Mouse (Mus musculus) lung, embryonic 14.5 days (tissue): Measurements from ENCODE around the gene Sys1. TPM values are rescaled to one million over a fixed set of nuclear protein-coding genes. Genes with fewer than 3 reads are reported as not detected.
A peak's percentile ranks its signal among the peaks of the same experiment; 100 is the strongest.

Experiments used
- ATAC-seq: fragments of 200-750 bp; cut with Nextera tagmentation; 2 replicates; pipeline ENCODE4 v1.8.0; 2017; ENCODE audit warnings: mild to moderate bottlenecking, moderate TSS enrichment, moderate library complexity; ENCODE audit not compliant: insufficient read depth
- DNase-seq: peaks from one replicate; pipeline ENCODE4 v3.0.0-alpha.2; 2015
- H3K27ac ChIP-seq: fragments of 300-500 bp; sonication (generic); 2 replicates; pipeline ENCODE4 v1.5.1; 2014; ENCODE audit warnings: low read depth, mild to moderate bottlenecking, moderate library complexity
- H3K27me3 ChIP-seq: fragments of 300-500 bp; sonication (generic); 2 replicates; pipeline ENCODE4 v1.6.1; 2014; ENCODE audit warnings: low read length, control low read depth; ENCODE audit not compliant: insufficient read depth
- H3K36me3 ChIP-seq: fragments of 300-500 bp; sonication (generic); 2 replicates; pipeline ENCODE4 v1.6.1; 2014; ENCODE audit warnings: control low read depth; ENCODE audit not compliant: insufficient read depth
- H3K4me1 ChIP-seq: fragments of 300-500 bp; sonication (generic); 2 replicates; pipeline ENCODE4 v1.6.1; 2014; ENCODE audit warnings: antibody characterized with exemption, control low read depth; ENCODE audit not compliant: insufficient read depth
- H3K4me2 ChIP-seq: fragments of 300-500 bp; sonication (generic); 2 replicates; pipeline ENCODE4 v1.6.1; 2014; ENCODE audit warnings: mild to moderate bottlenecking
- H3K4me3 ChIP-seq: fragments of 300-500 bp; sonication (generic); 2 replicates; pipeline ENCODE4 v1.5.1; 2014; ENCODE audit warnings: low read depth, low read length
- H3K9ac ChIP-seq: fragments of 300-500 bp; sonication (generic); 2 replicates; pipeline ENCODE4 v1.6.1; 2014
- H3K9me3 ChIP-seq: fragments of 300-500 bp; sonication (generic); 2 replicates; pipeline ENCODE4 v1.6.1; 2016; ENCODE audit warnings: low read depth, low read length, control low read depth
- CTCF ChIP-seq: IDR thresholded peaks from 2 replicates; pipeline ENCODE4 v1.5.1; 2016; ENCODE audit warnings: antibody characterized with exemption, low read depth
- WGBS: fragments of 180-500 bp; shearing (Covaris S2); extraction: QIAGEN DNeasy Blood & Tissue Kit; methylation state at CpG from one replicate; pipeline ENCODE4 v1.1.7; 2014; 5-methylcytosine and 5-hydroxymethylcytosine counted together
- polyA plus RNA-seq: library from polyadenylated mRNA; unstranded; fragments of >200 nt; fragmentation: Nextera tagmentation; extraction: Ambion mirVana; gene quantifications from 2 replicates; pipeline ENCODE4 v1.2.1, GENCODE M21; 2014

The Sys1 gene
- polyA plus RNA-seq, 1 experiment from 2014 or later: 68.7 TPM

DNA sequence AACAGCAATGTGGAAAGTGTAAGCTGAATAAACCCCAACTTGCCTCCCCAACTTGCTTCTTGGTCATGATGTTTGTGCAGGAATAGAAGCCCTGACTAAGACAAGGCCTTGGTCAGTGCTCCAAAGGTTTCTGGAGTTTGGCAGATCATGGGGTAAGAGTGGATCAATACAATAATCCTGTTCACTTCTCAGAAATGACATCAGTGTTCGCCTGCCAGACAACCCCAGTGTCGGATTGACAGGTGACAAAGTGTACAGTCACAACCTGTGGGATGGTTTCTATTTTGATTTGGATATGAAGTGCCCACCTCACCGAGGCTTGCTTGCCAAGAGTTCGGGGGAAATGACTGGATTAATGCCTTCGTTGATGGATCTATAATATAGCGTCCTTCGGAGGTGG is 35.5 kb upstream of the Sys1 start:
- 83% methylated on average over 7 of the region's 7 CpGs for WGBS
- H3K27me3 ChIP-seq: no peaks in the 10 kb centered on the region
- DNase-seq: no peak
- TF ChIP-seq CTCF: no peak
- peaks cover 26% of the 10 kb centered on the region for H3K36me3 ChIP-seq
- no peak overlapping the region for H3K4me2 ChIP-seq
- H3K9me3 ChIP-seq: no peaks in the 10 kb centered on the region
- ATAC-seq: no peak
- H3K4me1 ChIP-seq: no peaks in the 10 kb centered on the region
- H3K9ac ChIP-seq: no peak overlapping the region
- H3K4me3 ChIP-seq: no peak overlapping the region
- H3K27ac ChIP-seq: no peak overlapping the region

DNA sequence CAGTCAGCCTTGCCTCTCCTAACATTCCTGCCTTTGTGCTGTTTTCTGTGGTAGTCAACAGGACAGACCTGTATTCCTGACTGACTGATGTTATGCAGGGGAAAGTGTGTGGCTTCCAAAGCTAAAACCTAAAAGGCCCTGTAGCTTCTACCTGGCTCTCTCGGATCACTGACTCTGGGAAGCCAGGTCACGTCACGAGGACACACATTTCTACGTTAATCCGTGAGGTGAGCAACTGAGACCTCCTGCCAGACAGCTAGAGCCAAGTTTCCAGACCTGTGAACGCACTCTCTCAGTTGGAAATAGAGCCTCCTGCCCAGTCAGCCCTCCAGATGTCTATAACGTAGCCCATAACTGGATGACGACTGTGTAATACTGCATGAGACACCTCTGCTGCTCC is 34.8 kb upstream of the Sys1 start:
- no peak overlapping the region for H3K4me2 ChIP-seq
- H3K9ac ChIP-seq: no peak overlapping the region
- no peak for TF ChIP-seq CTCF
- no peak overlapping the region for H3K4me3 ChIP-seq
- ATAC-seq (no peak), DNase-seq (no peak)
- 87% methylated on average over 8 of the region's 8 CpGs for WGBS
- no peaks in the 10 kb centered on the region for H3K4me1 ChIP-seq
- H3K27me3 ChIP-seq: no peaks in the 10 kb centered on the region
- no peaks in the 10 kb centered on the region for H3K9me3 ChIP-seq
- H3K27ac ChIP-seq: no peak overlapping the region
- H3K36me3 ChIP-seq: peaks cover 28% of the 10 kb centered on the region

DNA sequence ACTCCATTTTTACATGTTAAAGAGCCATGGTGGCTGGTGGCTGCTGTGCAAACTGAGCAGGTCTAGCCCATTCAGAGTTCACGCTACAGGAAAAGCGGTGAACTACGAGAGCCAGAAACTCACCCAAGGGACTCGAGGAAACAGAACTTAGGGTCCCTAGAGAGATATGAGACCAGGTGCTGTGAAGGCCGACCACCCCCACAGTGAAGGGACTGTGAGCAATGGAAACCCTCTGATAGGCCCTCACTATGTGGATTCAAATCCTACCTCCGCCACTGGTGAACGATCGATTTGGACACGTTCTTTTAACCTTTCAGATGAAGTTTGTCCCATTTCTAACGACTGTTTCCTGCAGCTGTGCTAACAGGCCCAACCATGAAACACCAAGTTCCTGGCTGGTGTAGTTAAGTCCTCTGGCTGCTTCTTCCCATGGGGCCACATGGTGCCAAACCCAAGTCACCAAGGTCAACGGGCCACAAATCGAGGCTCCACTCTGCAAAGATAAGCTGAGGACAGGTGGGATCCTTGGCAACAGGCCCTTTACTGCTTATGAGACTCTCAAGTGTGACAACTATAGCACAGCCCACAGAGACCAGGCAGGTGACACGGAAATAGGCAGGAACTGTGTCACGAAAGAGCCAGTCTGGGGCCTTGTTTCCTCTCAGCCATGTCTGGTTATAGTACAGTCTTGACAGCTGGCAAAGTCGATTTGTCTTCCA is 33.9 kb upstream of the Sys1 start:
- Histone ChIP-seq H3K9ac (no peak overlapping the region), H3K9me3 (no peaks in the 10 kb centered on the region), H3K4me1 (no peaks in the 10 kb centered on the region), H3K4me3 (no peak overlapping the region), H3K27me3 (no peaks in the 10 kb centered on the region), H3K27ac (no peak overlapping the region), H3K4me2 (no peak overlapping the region), H3K36me3 (peaks cover 35% of the 10 kb centered on the region)
- no peak for TF ChIP-seq CTCF
- WGBS: 83% methylated on average over 15 of the region's 15 CpGs
- no peak for ATAC-seq
- no peak for DNase-seq

DNA sequence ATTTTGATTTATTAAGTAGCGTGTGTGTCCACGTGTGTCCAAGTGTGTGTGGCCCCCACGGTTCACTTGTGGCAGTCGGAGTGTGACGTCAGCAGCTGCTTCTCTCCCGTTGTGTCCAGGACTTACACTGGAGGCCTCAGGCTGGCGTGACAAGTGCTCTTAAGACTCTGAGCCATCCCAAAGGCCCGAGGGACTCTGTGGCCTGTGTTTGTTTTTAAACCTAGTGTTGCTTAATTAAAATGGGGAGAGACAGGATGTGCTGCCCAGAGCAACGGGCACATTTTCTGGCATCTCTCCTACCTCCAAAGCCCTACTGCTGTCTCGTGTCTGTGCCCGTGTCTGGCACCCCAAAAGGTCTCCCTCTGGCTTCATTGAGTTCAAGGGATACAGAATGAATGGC is 33.3 kb upstream of the Sys1 start:
- no peak overlapping the region for H3K9ac ChIP-seq
- no peak overlapping the region for H3K4me3 ChIP-seq
- H3K36me3 ChIP-seq: peaks cover 41% of the 10 kb centered on the region
- no peak for DNase-seq
- 77% methylated on average over 11 of the region's 11 CpGs for WGBS
- no peak overlapping the region for H3K27ac ChIP-seq
- TF ChIP-seq CTCF: no peak
- no peaks in the 10 kb centered on the region for H3K27me3 ChIP-seq
- no peaks in the 10 kb centered on the region for H3K4me1 ChIP-seq
- H3K9me3 ChIP-seq: no peaks in the 10 kb centered on the region
- no peak overlapping the region for H3K4me2 ChIP-seq
- no peak for ATAC-seq

DNA sequence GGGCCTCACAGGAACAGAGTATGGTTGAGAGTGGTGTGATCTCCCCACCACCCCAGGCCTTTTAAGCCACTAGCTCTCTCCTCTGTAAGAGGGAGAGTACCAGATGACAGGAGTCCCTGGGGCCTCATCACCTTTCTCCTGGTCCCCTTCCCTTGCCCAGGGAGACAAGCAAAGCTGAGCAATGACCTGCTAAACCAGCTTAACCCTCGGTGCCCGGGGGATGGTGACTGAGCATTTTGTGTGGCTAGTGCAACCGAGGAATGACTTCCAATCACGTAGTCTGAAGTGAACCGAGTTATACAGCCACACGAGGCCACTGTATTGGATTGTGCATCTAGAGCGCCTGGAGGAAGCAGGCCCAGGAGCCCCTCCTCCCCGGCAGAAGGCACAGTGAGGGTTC is 32.4 kb upstream of the Sys1 start:
- Histone ChIP-seq H3K36me3 (peaks cover 51% of the 10 kb centered on the region), H3K4me1 (no peaks in the 10 kb centered on the region), H3K27me3 (no peaks in the 10 kb centered on the region), H3K4me3 (no peak overlapping the region), H3K9ac (no peak overlapping the region), H3K9me3 (no peaks in the 10 kb centered on the region), H3K27ac (no peak overlapping the region), H3K4me2 (no peak overlapping the region)
- 82% methylated on average over 8 of the region's 8 CpGs for WGBS
- no peak for TF ChIP-seq CTCF
- DNase-seq (no peak), ATAC-seq (no peak)

DNA sequence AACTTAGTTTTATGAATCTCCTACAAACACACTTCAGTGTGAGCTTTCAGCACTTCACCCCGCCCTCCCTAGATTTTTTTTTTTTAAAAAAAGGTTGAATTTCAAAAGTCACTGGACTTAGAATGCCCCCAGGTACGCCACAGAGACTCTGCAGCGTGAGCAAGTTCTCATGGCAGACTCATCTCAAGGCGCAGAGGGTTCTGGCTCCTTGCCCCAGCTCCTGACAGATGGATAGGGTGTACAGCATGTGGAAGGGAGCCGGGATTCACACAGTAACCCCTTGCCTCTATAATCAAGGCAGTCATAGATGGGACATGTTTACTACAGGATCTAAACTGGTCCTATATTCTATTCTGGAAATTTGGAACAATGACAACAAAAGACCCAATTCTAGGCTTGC is 31.4 kb upstream of the Sys1 start:
- TF ChIP-seq CTCF: no peak
- peaks cover 2% of the 10 kb centered on the region; the same call in 1 of the 2 replicates for H3K4me1 ChIP-seq
- peaks cover 51% of the 10 kb centered on the region for H3K36me3 ChIP-seq

DNA sequence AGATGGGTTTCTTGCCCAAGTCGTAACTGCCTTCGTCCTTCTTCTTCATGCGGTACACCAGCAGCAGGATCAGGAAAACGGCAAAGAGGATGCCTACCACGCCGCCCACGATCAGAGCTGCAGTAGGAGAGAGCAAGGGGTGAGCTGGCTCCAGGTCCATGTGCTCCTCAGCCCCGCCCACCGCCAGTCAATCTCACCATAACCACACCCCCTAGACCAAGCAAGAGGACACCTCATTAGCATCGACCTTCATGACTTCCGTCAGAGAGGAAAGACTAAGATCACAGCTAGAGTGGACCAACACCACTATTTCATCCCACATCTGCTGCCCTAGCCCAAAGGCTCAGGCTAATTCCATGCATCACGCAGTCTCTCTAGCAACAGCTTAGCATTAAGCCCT is 30.6 kb upstream of the Sys1 start:
- TF ChIP-seq CTCF: no peak
- ATAC-seq (peak; percentile 53; the same call in 1 of the 2 replicates), DNase-seq (no peak)
- H3K4me2 ChIP-seq: no peak overlapping the region
- H3K9ac ChIP-seq: no peak overlapping the region
- H3K36me3 ChIP-seq: peaks cover 51% of the 10 kb centered on the region
- H3K4me1 ChIP-seq: peaks cover 8% of the 10 kb centered on the region; the same call in 1 of the 2 replicates
- no peak overlapping the region for H3K27ac ChIP-seq
- 20% methylated on average over 12 of the region's 12 CpGs for WGBS
- no peak overlapping the region for H3K4me3 ChIP-seq
- no peaks in the 10 kb centered on the region for H3K9me3 ChIP-seq
- H3K27me3 ChIP-seq: no peaks in the 10 kb centered on the region

More for the DNA sequence above, 31.4 kb upstream of the Sys1 start:
- no peak for ATAC-seq
- Histone ChIP-seq H3K27me3 (no peaks in the 10 kb centered on the region), H3K9ac (no peak overlapping the region), H3K9me3 (no peaks in the 10 kb centered on the region), H3K4me3 (no peak overlapping the region), H3K27ac (no peak overlapping the region), H3K4me2 (no peak overlapping the region)
- no peak for DNase-seq
- WGBS: 70% methylated on average over 5 of the region's 5 CpGs
